Mouse (Mus musculus): ENCODE results near the gene Cideb.

Gene Cideb

GRCm38 (mm10) chr14:55763166-55763565 is 4.9 kb upstream of the Cideb start:
- no peak for DNase-seq

- peak; percentile 55 for DNase-seq
These were observed 4.0 kb upstream of the Cideb start for GRCm38 (mm10) chr14:55762001-55762821.

DNA sequence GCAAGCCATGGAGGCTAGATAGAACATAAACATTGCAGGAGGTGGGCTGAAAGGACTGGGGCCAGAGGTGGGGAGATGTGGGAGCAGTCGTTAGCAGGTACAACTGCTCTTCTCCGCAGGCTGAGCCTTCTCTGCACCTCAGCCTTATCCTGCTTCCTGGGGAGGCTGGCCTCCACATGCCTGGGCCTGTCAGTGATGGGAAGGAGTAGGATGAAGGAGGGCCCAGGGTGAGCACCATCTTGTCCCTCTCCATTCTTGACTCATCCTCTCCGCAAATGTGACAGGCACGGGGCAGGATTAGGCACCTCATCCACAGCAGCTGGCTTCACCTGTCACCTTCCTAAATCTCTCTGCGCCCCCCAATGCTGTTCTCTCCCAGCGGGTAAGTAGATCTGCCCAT is 2.9 kb upstream of the Cideb start, which contains the start of gene Ltb4r2:
Gene Ltb4r2, plus strand, starts transcription at position 266 of the 400 bp plus-strand sequence.
- no peak for DNase-seq

- peak; percentile 75 for DNase-seq
These were observed 1.9 kb upstream of the Cideb start for GRCm38 (mm10) chr14:55760156-55760555.

DNA sequence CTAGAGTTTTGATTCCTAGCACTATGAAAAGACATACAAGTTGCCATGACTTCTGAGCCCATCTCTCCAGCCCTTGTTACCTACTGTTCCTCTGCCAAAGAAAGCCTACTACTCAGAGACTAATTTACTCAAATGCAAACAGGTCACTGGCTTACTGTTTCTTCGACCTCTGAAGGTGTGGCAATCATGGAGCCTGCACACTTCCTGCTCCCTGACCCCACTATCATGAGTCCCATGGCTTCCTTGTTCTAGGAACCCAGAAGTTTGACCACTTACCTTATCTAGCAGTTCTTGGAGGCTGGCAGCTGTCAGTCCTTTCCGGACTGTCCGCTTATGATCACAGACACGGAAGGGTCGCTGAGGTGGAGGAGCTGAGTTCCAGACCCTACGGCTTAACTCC is 692 bp downstream of the Cideb start:
- DNase-seq = no peak

DNA sequence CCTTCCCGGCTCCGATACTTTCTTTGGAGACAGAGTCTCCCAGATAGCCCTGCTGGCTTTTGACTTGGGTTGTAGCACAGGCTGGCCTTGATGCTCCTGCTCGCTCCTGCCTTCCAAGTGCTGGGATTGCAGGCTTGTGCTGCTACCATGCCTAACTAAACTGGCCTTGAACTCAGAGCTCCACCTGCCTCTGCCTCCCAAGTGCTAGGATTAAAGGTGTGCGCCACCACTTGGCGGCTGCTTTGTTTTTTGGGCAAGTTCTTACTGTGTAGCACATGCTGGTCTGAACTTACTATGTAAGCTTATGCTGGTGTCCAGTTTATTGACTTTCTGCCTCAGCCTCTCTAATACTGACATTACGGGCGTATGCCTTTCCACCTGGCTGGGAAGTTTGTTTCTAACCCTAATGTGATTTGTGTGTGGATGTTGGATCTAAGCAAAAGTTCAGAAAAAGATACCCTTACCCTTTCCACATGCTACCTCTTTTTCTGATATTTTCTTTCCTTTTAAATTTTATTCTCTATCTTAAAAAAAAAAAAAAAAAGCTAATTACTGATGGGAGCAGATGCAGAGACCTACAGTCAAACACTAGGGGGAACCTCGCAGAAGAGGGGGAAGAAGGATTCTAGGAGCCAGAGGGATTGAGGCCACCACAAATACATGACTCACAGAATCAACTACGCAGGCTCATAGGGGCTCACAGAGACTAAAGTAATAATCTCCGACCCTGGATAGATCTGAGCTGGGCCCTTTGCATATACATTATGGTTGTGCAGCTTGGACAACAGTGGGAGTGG is 11.0 kb downstream of the Cideb start:
- DNase-seq = no peak

DNA sequence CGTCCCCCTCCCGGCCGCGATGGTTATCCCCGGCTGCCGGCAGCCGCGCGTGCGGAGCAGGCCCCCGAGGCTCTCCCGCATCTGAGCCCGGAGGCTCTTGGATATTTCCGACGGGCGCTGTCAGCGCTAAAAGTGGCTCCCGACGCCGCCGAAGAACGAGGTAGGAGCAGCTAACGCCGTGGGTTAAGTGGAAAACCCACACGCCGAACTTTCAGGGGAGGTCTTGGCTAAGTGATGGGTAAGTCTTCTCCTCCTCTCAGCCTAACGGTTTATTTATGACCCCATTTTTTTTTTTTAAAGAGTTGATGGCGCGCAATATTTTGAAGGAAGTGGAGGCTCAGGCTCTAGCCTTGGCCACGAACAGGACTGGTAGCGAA is 12.4 kb downstream of the Cideb start:
- no peak for DNase-seq

- DNase-seq = peak; percentile 89
These were observed 12.9 kb downstream of the Cideb start, which contains the start of the genes Dhrs1 and Nop9 for GRCm38 (mm10) chr14:55745180-55745860. Gene Dhrs1, minus strand, starts transcription at chr14:55745690. Gene Nop9, plus strand, starts transcription at chr14:55745693.

DNA sequence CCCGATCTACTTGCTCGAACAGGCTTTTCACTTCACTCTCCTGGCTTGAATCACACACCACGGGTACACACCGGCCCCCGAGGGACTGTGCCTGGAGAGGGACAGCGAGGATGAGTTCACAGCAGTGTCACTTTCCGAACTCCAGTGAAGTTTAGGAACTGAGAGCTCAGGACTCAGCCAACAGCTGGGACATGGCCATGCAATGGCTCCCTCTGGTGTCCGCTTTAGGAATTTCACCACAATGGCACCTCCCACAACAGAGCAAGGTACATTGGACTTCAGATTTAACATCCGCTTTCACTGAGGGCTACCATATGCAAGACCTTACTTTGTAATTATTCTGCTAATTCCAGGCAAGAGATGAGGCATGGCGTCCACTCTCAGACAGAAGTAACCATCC is 14.5 kb downstream of the Cideb start:
- peak; percentile 82 for DNase-seq

- DNase-seq = no peak
These were observed 21.1 kb downstream of the Cideb start for GRCm38 (mm10) chr14:55737086-55737687.

DNA sequence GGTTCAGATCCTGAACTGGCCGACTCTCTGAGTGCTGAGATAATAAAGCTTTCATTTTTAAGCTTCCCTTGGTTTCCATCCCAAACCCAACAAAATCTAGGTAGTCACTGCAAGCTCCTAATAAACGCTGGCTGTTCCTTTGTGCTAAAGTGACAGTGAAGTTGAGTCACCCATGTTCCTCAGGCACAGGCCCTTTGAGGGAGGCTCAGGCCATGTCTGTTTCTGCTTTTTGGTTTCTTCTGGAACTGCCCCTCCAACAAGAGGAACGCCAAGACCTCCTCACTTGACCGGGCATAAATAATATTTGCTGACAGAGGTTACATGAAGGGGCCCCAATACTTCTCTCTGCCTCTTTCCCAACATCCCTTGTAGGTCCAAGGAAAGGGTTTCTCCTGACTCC is 22.5 kb downstream of the Cideb start:
- DNase-seq = no peak

- DNase-seq = no peak
These were observed 22.9 kb downstream of the Cideb start for GRCm38 (mm10) chr14:55735334-55735733.

GRCm38 (mm10) chr14:55734869-55735268 is 23.4 kb downstream of the Cideb start:
- no peak for DNase-seq

- no peak for DNase-seq
These were observed 24.4 kb downstream of the Cideb start for GRCm38 (mm10) chr14:55733889-55734288.

GRCm38 (mm10) chr14:55730531-55731032 is 27.7 kb downstream of the Cideb start:
- peak; percentile 15 for DNase-seq

DNA sequence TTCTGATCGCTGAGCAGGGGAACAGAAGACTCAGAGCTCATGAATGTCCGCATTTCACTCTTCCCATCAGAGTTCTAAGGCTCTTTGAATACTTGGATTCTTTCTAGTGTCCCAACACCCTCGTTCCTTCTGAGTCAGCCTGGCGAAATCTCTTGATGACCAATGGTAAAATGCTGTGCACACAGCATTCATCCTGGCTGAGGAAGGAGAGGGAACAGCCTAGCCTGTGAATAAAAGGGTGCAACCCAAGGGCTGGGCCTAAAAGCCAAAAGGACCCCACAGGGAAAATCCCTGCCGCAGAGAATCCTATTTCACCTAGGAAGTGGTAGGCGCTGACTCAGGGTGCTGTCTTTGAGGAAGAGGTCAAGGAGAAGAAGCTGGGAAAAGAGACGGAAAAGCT is 28.1 kb downstream of the Cideb start:
- DNase-seq = no peak

GRCm38 (mm10) chr14:55727889-55728685 is 30.2 kb downstream of the Cideb start:
- no peak for DNase-seq

- no peak for DNase-seq
These were observed 32.0 kb downstream of the Cideb start for GRCm38 (mm10) chr14:55726261-55726660.

- no peak for DNase-seq
These were observed 33.8 kb downstream of the Cideb start for GRCm38 (mm10) chr14:55724411-55724871.

DNA sequence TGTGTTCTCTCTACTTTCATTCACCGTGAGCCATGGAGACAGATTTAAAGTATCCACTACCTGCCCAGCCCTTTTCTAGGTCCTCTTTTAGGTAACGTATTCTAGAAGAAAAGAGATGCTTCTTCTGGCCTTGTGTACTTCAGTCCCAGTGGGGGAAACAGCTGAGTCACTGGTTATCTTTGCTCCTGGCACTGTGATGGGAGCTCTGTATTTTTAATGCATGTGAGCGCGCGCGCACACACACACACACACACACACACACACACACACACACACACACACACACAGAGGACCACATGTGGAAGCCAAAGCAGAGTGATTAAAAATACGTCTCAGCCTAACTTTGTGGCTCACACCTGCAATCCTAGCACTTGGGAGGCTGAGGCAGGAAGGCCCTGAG is 34.8 kb downstream of the Cideb start:
- no peak for DNase-seq

DNA sequence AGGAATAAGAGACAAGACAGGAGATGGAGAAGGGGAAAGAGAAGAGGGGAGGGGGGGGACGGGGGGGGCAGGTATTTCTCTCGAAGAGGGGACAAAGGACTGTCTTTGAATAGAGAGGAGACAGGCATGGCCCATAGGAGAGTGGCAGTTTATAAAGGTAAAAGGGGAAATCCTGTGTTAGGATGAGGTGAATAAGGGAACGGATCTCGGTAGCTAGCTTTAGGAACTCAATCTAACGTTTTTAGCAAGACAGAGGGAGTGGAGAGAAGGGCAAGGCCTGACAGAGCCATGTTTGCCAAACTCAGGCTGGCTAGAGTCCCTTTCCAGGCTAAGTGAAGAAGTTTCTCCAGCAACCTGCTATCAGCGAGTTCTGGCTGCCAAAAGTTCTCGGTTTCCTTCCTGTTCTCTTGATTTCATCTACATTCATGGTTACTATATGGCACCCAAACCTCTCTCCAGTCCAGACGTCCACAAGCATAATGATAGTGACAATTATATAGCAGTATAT is 35.8 kb downstream of the Cideb start:
- no peak for DNase-seq
